ENCODE assay signal across 28 mouse cellular contexts in the genomic region with DNA sequence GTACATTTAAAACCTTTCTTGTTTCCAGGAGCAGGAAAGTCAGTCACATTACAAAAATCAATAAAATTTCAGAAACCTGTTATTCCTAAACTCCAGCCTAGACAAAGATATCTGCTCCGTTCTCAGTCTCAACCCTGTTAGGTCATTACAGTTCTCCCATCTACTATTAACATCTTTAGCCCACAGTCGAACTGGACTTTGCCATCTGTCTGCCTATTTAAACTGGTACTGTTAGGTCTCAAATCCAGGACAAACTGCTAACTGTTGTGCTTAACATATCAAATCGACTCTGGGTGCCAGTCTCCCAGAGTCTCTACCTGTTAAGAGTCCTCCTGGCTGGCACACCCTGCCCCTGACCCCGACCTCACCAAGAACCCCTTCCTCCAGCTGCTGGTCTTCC.
DNase-seq lines count a peak whose midpoint lies in the region; ATAC-seq and TF ChIP-seq lines count a peak whose summit lies in the region.
"Had no signal": no experiment of that assay in that cellular context is flagged by ENCODE, and none has a peak within 500 bp of the region (broad histone marks: within the 10 kb centered on the region; RNA-seq: fewer than 3 reads in every experiment).

No protein-coding gene starts in this region.

- TF ChIP-seq CTCF in liver, adult 2 months (IDR thresholded peaks at IDR 0.05; ENCODE audit: low read depth, low read length): no peak
- TF ChIP-seq CTCF in liver, postnatal 0 days (IDR thresholded peaks at IDR 0.05; ENCODE audit: low read depth): no peak

- TF ChIP-seq EP300 in liver, postnatal 0 days (IDR thresholded peaks at IDR 0.05; ENCODE audit: low read depth): no peak

- H3K79me2 ChIP-seq in liver, adult 2 months (ENCODE audit: control insufficient read depth, insufficient read depth, low read length): peaks cover 12% of the 10 kb centered on the region; the same call in 1 of the 2 replicates

- no peak overlapping the region for H3K9ac ChIP-seq in heart, embryonic 11.5 days (ENCODE audit: low read depth, low read length)
- H3K9ac ChIP-seq in liver, adult 2 months (ENCODE audit: low read depth, low read length): no peak overlapping the region
- H3K9ac ChIP-seq in liver, embryonic 11.5 days (ENCODE audit: low read depth, low read length): 0 out of 2 replicates have a peak overlapping the region, but pooled peaks have one; percentile 3
- no peak overlapping the region; the same call in 1 of the 2 replicates for H3K9ac ChIP-seq in liver, postnatal 0 days (replicated peaks)
- H3K9ac ChIP-seq: forebrain, embryonic 13.5 days; hindbrain, embryonic 14.5 days; kidney, embryonic 15.5 days; limb, embryonic 15.5 days; neural tube, embryonic 13.5 days had no signal

- no peaks in the 10 kb centered on the region for H3K36me3 ChIP-seq in heart, embryonic 11.5 days (ENCODE audit: control insufficient read depth, insufficient read depth, low read length)
- peaks cover 11% of the 10 kb centered on the region; the same call in 1 of the 2 replicates for H3K36me3 ChIP-seq in heart, embryonic 10.5 days
- 0 out of 2 replicates have a peak, but pooled peaks cover 3% of the 10 kb centered on the region for H3K36me3 ChIP-seq in liver, adult 2 months (ENCODE audit: control insufficient read depth, insufficient read depth, low read length)
- no peaks in the 10 kb centered on the region for H3K36me3 ChIP-seq in liver, embryonic 11.5 days (ENCODE audit: control insufficient read depth, insufficient read depth, low read length)
- H3K36me3 ChIP-seq in liver, postnatal 0 days (replicated peaks; ENCODE audit: insufficient read depth, low read length): peaks cover 12% of the 10 kb centered on the region
- H3K36me3 ChIP-seq: midbrain, embryonic 10.5 days had no signal

- peak overlapping the region; percentile 46; the same call in 1 of the 2 replicates for H3K27ac ChIP-seq in heart, embryonic 11.5 days (ENCODE audit: low read depth, low read length)
- H3K27ac ChIP-seq in heart, embryonic 10.5 days: no peak overlapping the region
- H3K27ac ChIP-seq in liver, adult 2 months (replicated peaks; ENCODE audit: insufficient read depth, low read depth, low read length): peak overlapping the region; percentile 45
- H3K27ac ChIP-seq in liver, embryonic 11.5 days (ENCODE audit: low read depth, low read length): peak overlapping the region; percentile 86
- H3K27ac ChIP-seq in liver, postnatal 0 days (ENCODE audit: low read depth): peak overlapping the region; percentile 82
- H3K27ac ChIP-seq: forebrain, embryonic 13.5 days; hindbrain, embryonic 14.5 days; kidney, embryonic 15.5 days; limb, embryonic 15.5 days; midbrain, embryonic 10.5 days; neural tube, embryonic 13.5 days had no signal

- H3K4me1 ChIP-seq in heart, embryonic 11.5 days (ENCODE audit: control insufficient read depth, insufficient read depth, low read length): peaks cover 8% of the 10 kb centered on the region
- no peaks in the 10 kb centered on the region for H3K4me1 ChIP-seq in heart, embryonic 10.5 days
- peaks cover 17% of the 10 kb centered on the region for H3K4me1 ChIP-seq in liver, adult 2 months (ENCODE audit: control insufficient read depth, insufficient read depth, low read length)
- peaks cover 40% of the 10 kb centered on the region for H3K4me1 ChIP-seq in liver, embryonic 11.5 days (replicated peaks; ENCODE audit: control insufficient read depth, insufficient read depth, low read length)
- H3K4me1 ChIP-seq in liver, postnatal 0 days (ENCODE audit: insufficient read depth): peaks cover 44% of the 10 kb centered on the region

- no peak for ATAC-seq in heart, embryonic 11.5 days (replicated peaks; ENCODE audit: insufficient number of reproducible peaks, low FRiP score, low TSS enrichment)
- no peak for ATAC-seq in liver, embryonic 11.5 days (replicated peaks; ENCODE audit: low FRiP score)
- ATAC-seq in liver, postnatal 0 days: no peak
- ATAC-seq: CD4-positive, CD25-positive, alpha-beta regulatory T cell, adult 4 months; forebrain, embryonic 13.5 days; inflammation-experienced regulatory T-cells, adult 6 months; lung, postnatal 0 days; midbrain, embryonic 16.5 days; Patski had no signal

- no peak overlapping the region for H3K4me3 ChIP-seq in heart, embryonic 11.5 days (ENCODE audit: low read depth, low read length)
- no peak overlapping the region for H3K4me3 ChIP-seq in heart, embryonic 10.5 days
- H3K4me3 ChIP-seq in liver, adult 2 months (ENCODE audit: insufficient read depth, low read depth, low read length): no peak overlapping the region
- no peak overlapping the region for H3K4me3 ChIP-seq in liver, embryonic 11.5 days (ENCODE audit: low read depth, low read length)
- H3K4me3 ChIP-seq in liver, postnatal 0 days (ENCODE audit: low read depth, low read length): no peak overlapping the region
- H3K4me3 ChIP-seq: forebrain, embryonic 13.5 days; kidney, embryonic 15.5 days; limb, embryonic 15.5 days; midbrain, embryonic 10.5 days; myocyte; neural tube, embryonic 13.5 days had no signal

- no peaks in the 10 kb centered on the region for H3K27me3 ChIP-seq in heart, embryonic 11.5 days (ENCODE audit: control insufficient read depth, insufficient read depth, low read length)
- no peaks in the 10 kb centered on the region for H3K27me3 ChIP-seq in heart, embryonic 10.5 days (ENCODE audit: insufficient read depth, poor library complexity, severe bottlenecking)
- H3K27me3 ChIP-seq in liver, adult 2 months (ENCODE audit: control insufficient read depth, insufficient read depth, low read length): no peaks in the 10 kb centered on the region
- H3K27me3 ChIP-seq in liver, embryonic 11.5 days (replicated peaks; ENCODE audit: control insufficient read depth, insufficient read depth, low read length): no peaks in the 10 kb centered on the region
- no peaks in the 10 kb centered on the region for H3K27me3 ChIP-seq in liver, postnatal 0 days (ENCODE audit: insufficient read depth, low read length)
- H3K27me3 ChIP-seq: forebrain, embryonic 13.5 days; kidney, embryonic 15.5 days; limb, embryonic 15.5 days; neural tube, embryonic 13.5 days; Patski had no signal

- no peak for TF ChIP-seq POLR2A in liver, adult 2 months (IDR thresholded peaks at IDR 0.05; ENCODE audit: extremely low read depth, insufficient read depth, low read length)

- 73% methylated on average over 4 of the region's 4 CpGs for WGBS in heart, embryonic 11.5 days (ENCODE audit: insufficient replicate concordance)
- WGBS in heart, embryonic 10.5 days: 76% methylated on average over 4 of the region's 4 CpGs
- 30% methylated on average over 4 of the region's 4 CpGs for WGBS in liver, adult 2 months
- 75% methylated on average over 4 of the region's 4 CpGs for WGBS in liver, embryonic 11.5 days
- WGBS in liver, postnatal 0 days (ENCODE audit: insufficient replicate concordance): 67% methylated on average over 4 of the region's 4 CpGs

- no peaks in the 10 kb centered on the region for H3K9me3 ChIP-seq in heart, embryonic 11.5 days (replicated peaks; ENCODE audit: control insufficient read depth, low read length)
- H3K9me3 ChIP-seq in heart, embryonic 10.5 days: no peaks in the 10 kb centered on the region
- no peaks in the 10 kb centered on the region for H3K9me3 ChIP-seq in liver, embryonic 11.5 days (ENCODE audit: control insufficient read depth, low read length)
- H3K9me3 ChIP-seq in liver, postnatal 0 days (ENCODE audit: low read length): no peaks in the 10 kb centered on the region
- H3K9me3 ChIP-seq: forebrain, embryonic 13.5 days; kidney, embryonic 15.5 days; limb, embryonic 15.5 days; midbrain, embryonic 10.5 days; neural tube, embryonic 13.5 days had no signal

- no peak overlapping the region for H3K4me2 ChIP-seq in heart, embryonic 11.5 days
- H3K4me2 ChIP-seq in liver, embryonic 11.5 days: peak overlapping the region; percentile 30
- peak overlapping the region; percentile 59 for H3K4me2 ChIP-seq in liver, postnatal 0 days (ENCODE audit: low read depth, low read length)
- H3K4me2 ChIP-seq: forebrain, embryonic 13.5 days; hindbrain, embryonic 14.5 days; kidney, embryonic 15.5 days; limb, embryonic 15.5 days; neural tube, embryonic 13.5 days had no signal

- no peak for DNase-seq in heart, embryonic 10.5 days (ENCODE audit: low spot score)
- DNase-seq in liver, adult 2 months (ENCODE audit: extremely low read depth, low read depth, low spot score): peak; percentile 80
- DNase-seq in liver: no peak
- no peak for DNase-seq in liver, embryonic 11.5 days (ENCODE audit: low spot score)
- DNase-seq in liver, postnatal 0 days: no peak
- no peak for DNase-seq in cerebellum, adult 11-12 months
- DNase-seq in adrenal gland, postnatal 36 days: no peak
- DNase-seq: adrenal gland, adult 2 months; cerebellum, adult 9-10 months; heart, postnatal 4 days; layer of hippocampus, adult 9-11 months; left cerebral cortex, postnatal 4 days; right cerebral cortex, postnatal 4 days; thymus, adult 18-20 months; thymus, postnatal 36 days had no signal
